Mouse (Mus musculus): ENCODE results near the gene Defb36. TPM values are rescaled to one million over a fixed set of nuclear protein-coding genes. Genes with fewer than 3 reads are reported as not detected.

Gene Defb36
- total RNA-seq, 2 experiments from 2014 or later: not detected

DNA sequence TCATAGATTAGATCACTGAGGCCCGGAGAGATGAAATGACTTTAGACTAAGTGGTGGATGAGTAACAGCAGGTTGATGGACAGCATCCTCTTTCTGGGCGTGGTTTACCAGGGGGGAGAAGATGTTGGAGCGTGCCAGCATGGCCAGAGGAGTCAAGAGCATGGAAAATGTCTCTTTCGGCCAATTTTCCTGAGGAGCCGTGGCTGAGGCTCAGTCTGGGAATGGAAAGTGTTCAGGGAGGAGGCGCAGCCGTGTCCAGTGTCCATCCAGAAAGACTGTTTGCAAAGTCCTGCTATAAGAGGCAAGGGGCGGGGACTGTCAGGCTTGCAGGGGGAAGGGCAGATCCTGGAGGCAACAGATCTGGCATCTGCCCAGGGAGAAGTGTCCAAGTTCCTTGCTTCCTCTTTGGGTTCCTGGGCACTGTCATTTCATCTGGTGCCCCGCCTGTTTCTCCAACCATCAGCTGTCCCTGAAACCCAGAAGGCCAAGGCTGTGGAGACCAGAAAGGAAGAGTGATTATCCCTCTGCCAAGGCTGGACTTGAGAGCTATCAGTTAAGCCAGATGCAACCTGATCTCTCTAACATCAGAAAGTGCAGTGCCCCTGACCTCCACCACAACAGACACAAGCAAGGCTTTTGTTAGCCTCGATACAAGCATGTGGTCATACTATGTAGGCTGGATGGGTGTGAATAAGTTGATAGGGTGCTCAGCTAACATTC, 48.9 kb downstream of the Defb36 start:
- peak in 1 of 2 experiments; percentile 72 for DNase-seq (ENCODE audit: extremely low spot score in 1 of 2, low spot score in 2 of 2)
- intact Hi-C loops (cut with DNase I): no loop called here

DNA sequence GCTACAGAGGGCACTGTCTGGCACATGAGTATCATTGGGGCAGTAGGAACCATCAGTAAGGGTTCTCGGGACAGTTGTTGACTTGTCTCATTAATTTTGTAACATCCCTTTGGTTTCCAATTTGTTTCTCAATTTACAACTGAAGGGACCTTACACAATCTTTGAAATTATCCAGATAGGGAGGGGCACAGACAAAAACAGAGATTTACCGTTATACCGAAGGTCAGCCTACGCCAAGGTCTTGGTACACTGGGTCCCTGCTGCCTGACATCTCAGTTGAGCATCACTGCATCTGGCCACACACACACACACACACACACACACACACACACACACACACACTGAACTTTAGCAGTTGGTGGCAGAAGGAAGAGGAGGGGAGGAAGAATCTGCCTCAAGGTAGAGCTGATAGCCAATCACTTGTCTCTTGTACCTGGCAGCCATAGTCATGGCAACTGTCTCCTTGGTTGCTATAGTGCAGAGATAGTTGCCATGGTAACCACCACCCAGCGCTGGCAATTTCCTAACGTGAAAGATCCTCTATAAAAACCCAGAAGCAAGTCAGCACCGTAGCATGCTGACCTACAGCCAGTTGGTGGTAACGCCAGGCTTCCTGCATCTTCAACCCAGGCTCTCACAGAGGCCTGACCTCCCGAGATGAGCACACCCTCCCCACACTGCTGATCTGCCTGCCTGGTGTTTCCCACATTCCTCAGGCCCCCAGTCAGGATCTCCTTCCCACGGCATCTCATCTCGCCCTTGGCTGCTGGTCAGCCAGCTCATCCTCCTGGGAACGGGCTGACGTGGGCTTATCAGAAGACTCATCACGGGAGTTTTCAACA, 50.0 kb downstream of the Defb36 start:
- intact Hi-C loops (cut with DNase I): no loop called here
- DNase-seq (ENCODE audit: extremely low spot score in 1 of 2, low spot score in 2 of 2): peak; percentile 67 to 87

DNA sequence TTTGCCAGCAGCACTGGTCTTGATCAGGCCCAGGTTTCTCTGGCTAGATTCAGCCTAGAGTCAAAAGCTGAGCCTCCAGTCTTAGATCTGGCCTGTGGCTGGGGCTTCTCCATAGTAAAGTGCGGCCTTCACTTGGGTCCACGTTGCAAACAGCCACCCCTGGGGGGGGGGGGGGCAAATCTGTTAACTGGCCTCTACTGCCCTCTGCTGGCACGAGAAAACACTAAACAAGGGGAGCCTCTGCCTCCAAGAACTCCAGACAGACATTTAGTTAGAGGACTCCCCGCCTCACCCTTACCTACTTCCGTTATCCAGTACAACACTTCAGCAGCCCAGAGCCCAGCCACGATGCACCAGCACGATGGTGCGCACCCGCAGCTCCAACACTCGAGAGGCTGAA, 53.3 kb downstream of the Defb36 start:
- DNase-seq (ENCODE audit: extremely low spot score in 1 of 2, low spot score in 2 of 2): no peak
- intact Hi-C loops (cut with DNase I): loop anchor here (5.0 kb wide), 1 partner anchor 40 kb away; no protein-coding TSS in a partner anchor

DNA sequence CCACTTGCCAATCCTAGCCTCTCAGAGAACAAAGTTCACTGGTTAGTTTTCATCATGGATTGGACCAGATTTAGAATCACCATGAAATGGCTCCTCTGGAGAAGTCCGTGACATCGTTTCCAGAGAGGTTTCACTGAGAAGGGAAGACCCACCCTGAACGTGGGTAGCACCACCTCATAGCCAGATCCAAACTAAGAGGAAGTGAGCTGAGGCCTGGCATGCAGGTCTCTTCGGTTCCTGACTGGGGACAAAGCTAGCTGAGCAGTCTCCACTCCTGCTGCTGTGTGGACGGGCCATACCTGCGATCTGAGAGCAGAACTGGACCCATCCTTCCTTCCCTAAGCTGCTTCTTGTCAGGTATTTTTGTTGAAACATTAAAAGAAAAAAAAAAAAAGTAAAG, 57.0 kb downstream of the Defb36 start:
- intact Hi-C loops (cut with DNase I): no loop called here
- DNase-seq (ENCODE audit: extremely low spot score in 1 of 2, low spot score in 2 of 2): no peak

Other genes with a start within 250 kb of the Defb36 start
- 10 to 100 TPM; 37.5 to 53.4 TPM for gene Nrsn2, start 227.7 kb upstream of the Defb36 start, total RNA-seq (2021)
- 10 to 100 TPM; 35.3 to 38.0 TPM for gene Sox12, start 206.3 kb upstream of the Defb36 start, total RNA-seq (2021)
- gene Zcchc3, start 189.3 kb upstream of the Defb36 start, total RNA-seq (2021): 10 to 100 TPM; 10.6 to 10.9 TPM
- gene 6820408C15Rik, start 188.7 kb upstream of the Defb36 start, total RNA-seq (2021): 1 to 10 TPM; 3.4 to 3.7 TPM
- gene Defb23, start 139.7 kb upstream of the Defb36 start, total RNA-seq (2021): not detected
- gene Defb20, start 127.3 kb upstream of the Defb36 start, total RNA-seq (2021): not detected
- not detected for gene Defb22, start 114.2 kb upstream of the Defb36 start, total RNA-seq (2021)
- gene Defb26, start 92.6 kb upstream of the Defb36 start, total RNA-seq (2021): not detected
- gene Defb28, start 86.1 kb upstream of the Defb36 start, total RNA-seq (2021): not detected
- not detected for gene Defb29, start 64.2 kb upstream of the Defb36 start, total RNA-seq (2021)
- gene Gm17416, start 35.0 kb upstream of the Defb36 start, total RNA-seq (2021): not detected
- not detected for gene Defb21, start 31.6 kb upstream of the Defb36 start, total RNA-seq (2021)
- not detected for gene Defb19, start 24.0 kb upstream of the Defb36 start, total RNA-seq (2021)
- gene Defb45, start 4.9 kb upstream of the Defb36 start, total RNA-seq (2021): not detected
- not detected for gene Defb25, start 18.7 kb downstream of the Defb36 start, total RNA-seq (2021)
- gene Rem1, start 22.6 kb downstream of the Defb36 start, total RNA-seq (2021): 1 to 10 TPM; 1.5 TPM
- gene H13, start 65.1 kb downstream of the Defb36 start, total RNA-seq (2021): 100 to 1,000 TPM in 1 of 2 experiments, 10 to 100 TPM in 1; 99.7 to 115 TPM
- 10 to 100 TPM; 22.9 to 28.1 TPM for gene Mcts2, start 82.7 kb downstream of the Defb36 start, total RNA-seq (2021)
- 10 to 100 TPM; 20.6 to 24.5 TPM for gene Id1, start 131.9 kb downstream of the Defb36 start, total RNA-seq (2021)
- gene Cox4i2, start 149.8 kb downstream of the Defb36 start, total RNA-seq (2021): 1 to 10 TPM; 1.7 to 1.8 TPM
- 100 to 1,000 TPM; 118 to 123 TPM for gene Bcl2l1, start 227.4 kb downstream of the Defb36 start, total RNA-seq (2021)
- gene Tpx2, start 243.6 kb downstream of the Defb36 start, total RNA-seq (2021): 1 to 10 TPM; 4.3 to 5.0 TPM

All from left cerebral cortex, postnatal 10 days (tissue).